Mouse (Mus musculus): ENCODE results near the gene Mindy4.

DNA sequence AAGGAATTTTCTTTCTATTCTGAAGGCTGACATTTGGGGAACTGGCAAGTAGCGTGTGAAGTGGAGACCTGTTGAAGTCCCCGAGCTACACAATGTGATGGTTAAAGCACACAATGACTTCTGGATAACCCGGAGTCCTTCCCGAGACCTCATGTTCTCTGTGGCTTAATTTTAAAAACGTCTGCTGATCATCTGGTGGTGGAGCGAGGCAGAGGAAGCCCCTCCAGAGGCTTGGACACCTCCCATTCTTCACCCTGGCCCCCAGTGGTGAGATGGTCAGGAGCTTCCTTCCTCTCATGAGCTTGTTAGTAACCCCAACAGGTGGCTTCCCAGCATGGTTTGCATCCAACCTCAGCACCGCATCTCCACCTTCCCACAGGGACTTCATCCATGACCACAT, 43.3 kb downstream of the Mindy4 start:
- TF ChIP-seq KAT2A (conservative IDR thresholded peaks at IDR 0.05; ENCODE audit: low read depth, low read length) (no peak), CTCF (IDR thresholded peaks at IDR 0.05 in 2 of 3, conservative IDR thresholded peaks at IDR 0.05 in 1 of 3; ENCODE audit: control insufficient read depth in 1 of 3, insufficient read depth in 1 of 3, low read depth in 2 of 3, low read length in 3 of 3, poor library complexity in 1 of 3, severe bottlenecking in 1 of 3) (no peak), EP300 (IDR thresholded peaks at IDR 0.05; ENCODE audit: low read depth in 1 of 2, low read length in 2 of 2) (no peak), POLR2A (IDR thresholded peaks at IDR 0.05; ENCODE audit: control insufficient read depth in 1 of 2, insufficient read depth in 1 of 2, low read depth in 1 of 2, low read length in 2 of 2, poor library complexity in 1 of 2) (no peak), CHD1 (IDR thresholded peaks at IDR 0.05; ENCODE audit: low read depth, low read length) (no peak)

All from MEL (cell line).